Mouse (Mus musculus): ENCODE results near the gene Map2k6.
A peak's percentile ranks its signal among the peaks of the same experiment; 100 is the strongest.
"Not testable (repeated sequence)": the region's sequence is repeated elsewhere in the genome, so short reads cannot be mapped to it uniquely, and the experiment has no call there.

Gene Map2k6

DNA sequence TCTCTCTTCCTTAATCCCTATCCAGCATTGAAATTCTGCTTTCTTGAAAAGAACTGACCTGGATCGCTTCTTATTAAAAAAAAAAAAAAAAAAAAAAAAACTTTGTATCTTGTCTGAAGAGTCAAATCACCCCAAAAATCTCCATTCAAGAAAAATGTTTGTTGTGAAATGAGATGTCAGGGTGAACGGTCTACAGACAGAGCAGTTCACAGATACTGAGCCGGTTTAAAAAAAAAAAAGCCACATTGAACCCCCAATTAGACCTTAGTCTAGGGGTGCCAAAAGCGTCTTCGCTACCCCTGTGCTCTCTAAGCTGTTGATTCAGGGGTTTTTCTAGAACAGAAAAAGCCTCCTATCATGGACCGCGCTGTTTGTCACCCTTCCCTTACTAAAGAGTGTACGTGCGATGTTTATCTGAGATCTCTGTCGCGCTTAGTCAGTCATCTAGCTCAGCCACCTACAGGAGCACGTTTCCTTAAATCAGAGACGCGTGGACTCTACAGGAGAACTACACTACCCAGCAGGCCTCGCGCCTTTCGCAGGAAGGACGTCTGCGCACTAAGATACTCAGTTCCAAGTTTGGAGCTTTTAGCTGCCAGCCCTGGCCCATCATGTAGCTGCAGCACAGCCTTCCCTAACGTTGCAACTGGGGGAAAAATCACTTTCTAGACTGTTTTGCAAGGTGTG, at the start of gene Map2k6:
Map2k6 (plus strand) TSS at position 570 of the 687 bp plus-strand sequence.
- DNase-seq, result peak; percentile 90

DNA sequence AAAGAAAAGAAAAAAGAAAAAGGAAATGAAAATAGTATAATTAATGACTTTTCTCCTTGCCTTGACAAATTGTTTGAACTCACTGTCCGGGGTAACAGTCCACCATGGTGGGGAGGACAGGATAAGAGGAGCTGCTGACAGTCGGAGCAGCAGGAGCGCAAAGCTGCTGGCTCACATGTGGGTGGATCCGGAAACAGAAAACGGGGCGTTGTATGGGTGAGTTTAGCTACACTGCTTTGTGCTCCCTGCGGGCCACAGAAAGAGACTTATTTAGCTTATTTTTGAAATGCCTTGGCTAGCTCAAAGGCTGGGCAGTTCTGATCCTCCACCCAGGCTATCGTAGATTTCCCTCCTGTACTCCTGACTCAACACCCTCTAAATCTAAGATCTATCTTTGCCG, 44.7 kb upstream of the Map2k6 start:
- no peak for DNase-seq

DNA sequence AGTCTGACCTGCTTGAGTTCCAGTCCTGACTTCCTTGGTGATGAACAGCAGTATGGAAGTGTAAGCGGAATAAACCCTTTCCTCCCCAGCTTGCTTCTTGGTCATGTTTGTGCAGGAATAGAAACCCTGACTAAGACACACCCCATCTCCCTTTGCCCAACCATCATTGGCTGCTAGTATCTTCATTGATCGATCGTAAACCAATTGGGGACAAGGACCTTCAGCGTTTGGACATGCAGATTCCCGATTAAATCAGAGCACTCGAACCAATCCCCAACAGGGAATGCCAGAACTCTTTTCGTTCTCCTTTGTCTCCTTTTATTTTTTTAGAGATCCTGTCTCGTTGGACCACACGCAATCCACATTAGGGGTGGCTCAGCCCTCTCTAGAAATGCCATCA, 43.8 kb upstream of the Map2k6 start:
- not testable (repeated sequence) for DNase-seq

DNA sequence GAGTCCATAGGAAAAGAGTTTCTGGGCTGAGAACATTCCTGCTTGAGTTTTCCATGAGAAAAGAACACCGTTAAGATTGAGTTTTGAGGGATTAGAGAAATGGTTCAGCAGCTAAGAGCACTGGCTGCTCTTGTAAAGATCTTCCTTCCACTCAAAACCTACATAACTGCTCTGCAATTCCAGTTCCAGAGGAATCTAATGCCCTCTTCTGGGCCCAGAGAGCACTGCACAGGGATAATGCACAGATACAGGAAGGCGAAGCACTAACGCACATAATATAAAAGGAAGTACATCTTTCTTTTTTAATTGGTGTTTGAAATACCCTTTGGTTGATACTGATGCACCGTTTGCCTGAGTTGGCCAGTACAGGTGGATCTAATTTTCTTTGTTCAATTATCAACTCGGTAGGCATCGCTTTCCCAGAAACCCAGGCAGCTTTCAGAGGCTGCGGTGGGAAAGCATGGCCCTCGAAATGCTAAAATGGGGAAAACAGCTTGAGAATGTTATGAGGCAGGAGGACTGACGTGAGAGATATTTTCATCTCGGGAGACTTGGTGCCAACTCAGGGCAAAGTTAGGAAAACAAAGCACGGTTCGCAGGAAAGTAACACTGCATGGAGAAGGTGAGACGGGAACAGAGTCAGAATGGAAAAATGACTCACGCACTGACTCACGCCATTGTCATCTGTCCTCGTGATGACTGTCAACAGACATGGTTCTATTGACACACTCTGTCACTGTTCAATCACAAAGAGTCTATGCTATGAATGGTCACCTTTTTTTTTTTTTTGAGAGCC, 41.0 kb upstream of the Map2k6 start:
- peak; percentile 50 for DNase-seq

DNA sequence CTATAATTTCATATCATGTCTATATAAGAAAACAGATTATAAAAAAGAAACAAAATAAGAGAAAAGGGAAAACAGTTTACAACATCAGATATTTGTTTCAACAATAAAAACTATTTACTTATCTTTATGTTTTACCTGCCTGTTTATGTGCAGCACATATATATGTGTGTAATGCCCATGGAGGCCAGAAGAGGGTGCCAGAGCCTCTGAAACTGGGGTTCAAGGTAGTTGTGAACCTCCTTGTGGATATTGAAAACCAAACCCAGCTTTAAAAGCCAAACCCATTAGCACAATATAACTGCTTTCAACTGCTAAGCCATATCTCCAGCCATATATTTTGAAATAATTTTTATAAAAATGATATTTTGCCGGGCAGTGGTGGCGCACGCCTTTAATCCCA, 33.9 kb upstream of the Map2k6 start:
- no peak for DNase-seq

DNA sequence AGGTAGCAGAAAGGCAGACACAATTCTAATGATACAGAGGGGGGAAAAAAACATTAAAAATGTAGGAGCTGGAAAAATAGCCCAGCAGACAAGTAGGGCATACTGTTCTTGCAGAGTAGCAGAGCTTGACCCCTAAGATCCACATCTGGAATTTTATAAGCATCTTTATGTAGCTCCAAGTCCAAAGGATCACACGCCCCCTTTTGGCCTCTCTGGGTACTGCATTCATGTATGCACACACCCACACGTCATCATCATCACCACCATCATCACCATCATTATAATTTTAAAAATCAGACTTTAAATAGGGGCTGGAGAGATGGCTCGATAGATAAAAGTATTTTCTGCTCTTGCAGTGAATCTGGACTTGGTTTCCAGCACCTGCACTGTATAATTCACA, 32.0 kb upstream of the Map2k6 start:
- no peak for DNase-seq

DNA sequence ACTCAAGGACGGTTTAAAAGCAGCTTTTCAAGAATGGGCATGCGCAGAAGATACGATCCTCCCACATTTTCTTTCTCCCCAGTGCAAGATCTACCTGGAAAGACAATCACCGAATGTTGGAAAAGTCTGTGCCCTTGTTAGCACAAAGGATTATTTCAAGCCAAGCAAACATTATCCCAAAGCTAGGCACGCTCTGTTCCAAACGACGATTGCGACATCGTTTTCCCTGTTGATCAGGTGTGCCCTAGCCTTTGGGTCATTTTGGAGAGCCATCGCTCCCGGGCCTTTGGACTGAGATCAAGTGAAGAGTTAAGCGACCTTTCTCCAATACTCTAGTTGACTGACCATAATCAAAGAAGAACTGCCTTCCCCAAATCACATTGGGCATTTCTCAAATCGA, 31.3 kb upstream of the Map2k6 start:
- DNase-seq, result no peak

DNA sequence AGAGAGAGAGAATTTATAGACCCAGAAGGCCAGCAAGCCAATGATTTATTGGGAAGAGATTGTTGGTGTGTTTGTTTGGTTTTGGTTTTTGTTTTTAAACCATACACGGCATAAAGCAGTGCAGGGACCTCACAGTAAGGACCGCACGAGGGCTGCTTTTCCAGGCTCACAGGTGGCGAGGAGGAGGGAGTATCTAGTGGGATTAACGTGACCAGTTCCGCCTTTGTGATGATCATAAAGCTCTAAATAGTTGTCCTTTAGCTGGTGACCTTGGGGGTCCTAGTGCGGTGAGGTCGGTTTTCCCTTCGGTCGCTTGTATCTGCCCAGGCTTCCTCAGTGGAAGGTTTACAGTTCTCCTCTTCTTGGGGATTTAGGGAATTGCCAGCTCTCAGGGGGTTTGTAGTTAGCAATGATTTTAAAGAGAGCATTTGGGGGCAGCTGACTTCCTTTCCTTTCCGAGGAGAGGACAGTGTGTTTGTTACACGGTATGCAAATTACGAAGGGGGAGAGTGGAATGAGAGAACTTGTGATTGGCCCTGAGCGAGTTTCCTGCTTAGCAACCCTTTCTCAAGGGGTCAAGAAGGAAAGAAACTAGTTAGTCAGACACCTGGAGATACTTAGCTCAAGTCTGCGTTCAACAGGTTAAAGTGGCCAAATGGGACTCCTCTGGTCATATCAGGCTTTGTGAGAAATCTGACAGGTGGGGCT, 29.5 kb upstream of the Map2k6 start:
- no peak for DNase-seq

DNA sequence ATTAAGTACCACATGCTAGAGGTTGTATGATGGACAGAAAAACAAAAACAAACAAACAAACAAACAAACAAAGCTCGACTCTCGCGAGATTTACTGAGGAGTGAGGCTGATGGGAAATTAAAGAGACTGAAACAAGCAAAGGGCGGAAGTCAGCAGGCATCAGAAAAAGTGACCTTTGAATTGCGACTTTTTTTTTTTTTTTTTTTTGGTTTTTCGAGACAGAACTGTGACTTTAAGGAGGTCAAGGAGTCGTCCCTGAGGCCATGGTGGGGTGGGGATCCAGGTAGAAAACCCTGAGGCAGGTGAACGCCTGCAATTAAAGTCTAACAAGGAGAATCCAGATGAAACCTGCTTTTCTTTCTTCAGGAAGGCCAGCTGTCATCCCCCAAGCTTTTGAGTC, 27.1 kb upstream of the Map2k6 start:
- DNase-seq, result no peak

DNA sequence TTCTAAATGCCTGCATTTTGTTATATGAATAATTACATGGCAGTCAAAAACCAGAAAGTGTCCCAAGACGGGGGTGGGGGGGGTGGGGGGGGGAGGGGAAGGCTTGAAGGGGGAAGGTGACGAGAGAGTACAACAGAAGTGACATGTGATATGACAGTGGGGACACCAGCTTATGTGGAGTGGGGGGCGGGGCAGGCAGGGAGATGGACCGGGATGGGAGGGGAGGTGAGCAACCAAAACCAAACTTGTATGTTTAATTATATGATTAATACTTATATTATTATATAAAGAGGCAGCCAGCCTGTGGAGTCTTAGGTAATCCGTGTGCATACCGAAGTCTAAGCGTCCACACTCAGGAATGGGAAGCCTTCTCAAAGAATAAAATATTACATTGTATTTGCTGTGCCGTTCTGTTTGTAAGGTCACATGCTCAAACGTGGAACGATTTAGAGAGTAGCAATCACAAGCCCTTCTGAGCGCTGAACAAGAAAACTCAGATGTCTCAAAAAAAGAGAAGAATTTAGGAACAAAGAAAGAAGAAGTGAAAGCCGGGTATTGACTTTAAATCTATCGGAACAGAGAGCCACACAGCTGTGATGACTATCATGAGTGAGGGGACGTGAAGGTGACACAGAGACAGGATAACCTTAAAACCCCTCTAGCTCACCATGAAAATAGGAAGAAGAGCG, 26.5 kb upstream of the Map2k6 start:
- DNase-seq, result no peak

DNA sequence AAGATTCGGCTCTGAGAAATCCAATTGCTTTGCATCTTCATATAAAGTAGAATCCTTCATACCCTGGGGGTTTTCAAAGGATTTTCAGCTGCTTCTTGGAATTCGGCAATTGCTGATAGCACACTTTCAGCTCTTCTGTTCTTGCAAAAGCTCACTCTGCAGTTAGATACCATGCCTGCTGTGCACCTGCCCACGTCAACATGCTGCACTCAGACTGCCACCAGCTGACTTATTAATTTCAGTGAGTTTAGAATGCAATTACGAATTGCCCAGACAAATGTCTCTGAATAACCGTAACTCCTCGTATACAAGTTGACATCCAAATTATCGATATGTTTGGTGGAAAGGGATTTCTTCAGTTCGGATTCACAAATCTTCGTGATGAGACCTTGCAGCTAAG, 24.9 kb upstream of the Map2k6 start:
- DNase-seq, result no peak

DNA sequence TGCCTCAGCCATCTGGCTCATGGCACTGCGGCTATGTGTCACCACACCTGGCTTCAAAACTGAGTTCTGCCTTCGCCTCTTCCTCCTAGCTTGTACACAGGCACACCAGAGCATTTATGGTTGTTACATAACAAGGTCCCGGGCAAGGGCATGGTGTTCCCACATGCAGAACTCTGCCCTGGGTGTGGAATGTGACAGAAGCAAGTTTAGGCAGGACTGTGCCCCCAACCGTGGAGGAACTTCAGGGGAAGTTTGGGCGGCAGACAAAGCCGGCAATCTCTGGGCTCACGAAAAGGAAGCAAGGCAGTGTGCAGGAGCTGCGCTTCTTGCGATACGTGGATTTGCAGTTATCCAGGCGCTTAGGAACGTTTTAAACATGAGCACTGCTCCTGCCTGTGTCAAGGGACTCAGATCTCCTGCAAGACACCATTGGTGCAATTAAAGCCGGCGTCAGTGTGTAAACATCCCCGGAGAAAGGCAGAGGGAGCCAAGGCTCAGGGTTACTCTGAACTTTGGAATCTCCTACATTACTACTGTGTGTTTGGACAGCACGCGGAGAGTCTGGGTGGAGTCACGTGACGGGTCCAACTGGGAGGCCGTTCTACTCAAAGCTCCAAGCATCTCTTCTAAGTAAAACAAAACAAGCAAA, 19.1 kb upstream of the Map2k6 start:
- peak; percentile 31 for DNase-seq

DNA sequence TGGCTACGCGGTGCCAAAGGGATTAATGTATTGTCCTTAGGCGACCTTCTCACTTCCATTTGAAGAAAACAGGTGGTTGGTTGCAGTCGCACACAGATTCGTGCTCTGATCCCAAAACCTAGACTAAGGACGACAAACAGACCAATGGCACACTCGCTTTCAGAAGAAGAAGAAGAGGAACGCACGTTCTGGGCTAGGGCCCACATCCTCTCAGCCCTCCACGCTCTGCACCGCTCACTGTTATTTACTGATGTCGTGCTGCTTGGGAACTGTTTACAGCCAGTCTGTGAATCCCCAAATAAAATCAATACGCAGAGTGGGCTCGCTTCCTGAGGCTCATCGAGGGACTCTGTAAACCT, 18.6 kb upstream of the Map2k6 start:
- DNase-seq, result no peak

DNA sequence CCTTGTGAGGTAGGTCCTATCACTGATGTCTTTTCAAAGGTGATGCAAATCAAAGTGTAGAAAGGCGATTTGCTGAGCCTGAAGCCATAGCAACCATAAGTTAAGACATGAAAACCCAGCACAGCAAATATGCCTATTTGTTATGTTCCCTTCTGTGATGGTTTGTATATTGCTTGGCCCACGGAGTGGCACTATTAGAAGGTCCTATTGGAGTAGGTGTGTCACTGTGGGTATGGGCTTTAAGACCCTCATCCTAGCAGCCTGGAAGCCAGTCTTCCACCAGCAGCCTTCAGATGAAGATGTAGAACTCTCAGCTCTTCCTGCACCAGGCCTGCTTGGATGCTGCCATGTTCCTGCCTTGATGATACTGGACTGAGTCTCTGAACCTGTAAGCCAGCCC, 13.4 kb upstream of the Map2k6 start:
- DNase-seq, result no peak

DNA sequence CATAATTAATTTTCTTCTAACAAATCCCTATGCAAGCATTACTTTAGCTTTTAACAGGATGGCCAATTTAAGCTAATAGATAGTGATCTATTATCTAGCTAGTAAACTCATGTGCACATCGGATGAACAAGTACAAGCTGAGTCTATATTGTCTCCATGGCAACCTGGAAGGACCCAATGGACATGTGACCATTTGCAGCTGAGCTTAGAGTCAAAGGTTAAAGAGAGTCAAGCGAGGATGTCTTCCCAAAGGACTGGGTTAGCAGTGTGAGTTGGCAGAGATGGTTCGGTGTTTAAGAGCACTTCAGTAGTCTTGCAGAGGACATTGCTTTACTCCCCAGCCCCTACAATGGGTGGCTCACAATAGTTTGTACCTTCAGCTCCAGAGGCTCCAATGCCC, 6.2 kb upstream of the Map2k6 start:
- DNase-seq, result no peak

DNA sequence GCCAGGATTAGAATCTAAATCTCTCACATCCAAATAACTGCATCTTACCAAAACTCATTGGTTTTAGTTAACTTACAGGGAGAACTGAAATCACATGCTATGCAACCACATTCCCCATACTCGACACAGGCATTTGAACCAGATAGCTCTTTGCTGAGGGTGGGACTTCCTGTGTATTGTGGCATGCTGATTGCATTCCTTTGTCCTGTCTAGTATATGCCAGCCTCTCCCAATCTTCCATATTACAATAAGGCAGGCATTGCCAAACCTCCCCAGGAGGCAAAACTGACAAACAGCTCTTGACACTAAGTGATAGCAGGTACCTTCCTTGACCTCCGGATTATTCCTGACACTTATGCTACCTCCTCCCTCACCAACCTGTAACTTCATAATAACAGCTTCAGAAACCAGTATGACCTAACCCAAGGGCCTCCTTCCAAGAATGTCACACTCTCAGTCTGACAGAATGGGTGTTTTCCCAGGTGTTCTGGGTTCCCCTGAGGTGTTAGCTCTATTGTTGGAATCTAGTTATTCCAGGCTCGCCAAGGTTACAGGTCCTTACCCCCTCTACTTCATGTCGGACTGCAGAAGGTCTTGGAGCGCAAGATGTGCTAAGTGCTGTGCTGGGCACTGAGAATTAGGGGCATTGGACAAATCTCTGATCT, 4.0 kb upstream of the Map2k6 start:
- no peak for DNase-seq

DNA sequence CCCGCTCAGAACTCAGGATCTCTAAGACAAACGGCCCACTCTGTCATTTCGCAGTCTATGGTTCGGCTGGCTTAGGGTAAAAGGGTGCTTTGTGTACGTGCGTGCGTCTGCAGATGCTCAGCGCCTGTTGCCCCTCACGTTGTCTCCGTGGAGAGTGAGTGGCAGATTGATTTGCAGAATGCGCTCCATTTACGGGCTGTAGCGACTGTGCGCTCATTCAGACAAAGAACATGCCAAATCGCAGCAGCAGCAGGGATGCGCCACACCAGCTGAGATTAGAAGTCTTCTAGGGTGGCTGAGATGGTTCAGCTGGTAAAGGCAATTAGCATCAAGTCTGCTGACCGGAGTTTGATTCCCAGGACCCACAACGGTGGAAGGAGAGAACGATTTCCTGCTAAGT, 2.8 kb upstream of the Map2k6 start:
- no peak for DNase-seq

DNA sequence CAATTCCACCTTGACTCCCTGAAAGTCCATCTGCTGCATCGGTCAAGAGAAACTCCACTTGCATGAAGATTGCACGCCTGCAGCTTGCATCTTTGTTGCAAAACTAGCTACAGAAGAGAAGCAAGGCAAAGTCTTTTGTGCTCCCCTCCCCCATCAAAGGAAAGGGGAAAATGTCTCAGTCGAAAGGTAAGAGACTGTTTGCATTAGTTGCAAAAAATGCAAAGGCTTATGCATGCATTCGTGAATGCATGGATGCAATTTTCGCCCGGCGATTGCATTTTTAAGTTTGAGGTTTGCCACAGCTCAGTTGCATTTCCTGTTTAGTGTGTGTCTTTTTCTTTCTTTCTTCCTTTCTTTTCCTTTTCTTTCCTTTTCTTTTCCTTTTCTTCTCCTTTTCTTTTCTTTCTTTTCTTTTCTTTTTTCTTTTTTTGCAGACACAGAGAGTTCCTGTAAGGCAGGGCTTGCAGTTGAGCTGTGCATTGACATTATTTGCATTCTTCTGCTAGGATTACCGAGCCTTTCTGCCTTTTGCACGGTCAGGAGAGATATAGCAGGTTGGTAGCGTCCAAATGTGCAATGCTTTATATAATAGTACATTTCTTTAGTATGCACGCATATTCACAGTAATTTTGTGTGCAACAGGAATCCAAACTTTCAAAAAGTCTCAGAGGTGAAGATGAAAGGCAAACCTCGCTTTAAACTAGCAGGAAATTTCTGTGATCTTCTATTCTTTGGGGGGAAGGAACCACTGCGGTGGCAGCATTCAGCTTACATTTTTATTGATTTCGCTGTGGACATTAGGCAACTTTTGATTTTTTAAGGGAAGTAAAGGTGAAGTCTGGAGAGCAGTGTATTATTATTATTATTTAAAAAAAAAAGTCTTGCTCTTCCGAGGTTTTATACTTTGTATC, 573 bp downstream of the Map2k6 start:
- no peak for DNase-seq

DNA sequence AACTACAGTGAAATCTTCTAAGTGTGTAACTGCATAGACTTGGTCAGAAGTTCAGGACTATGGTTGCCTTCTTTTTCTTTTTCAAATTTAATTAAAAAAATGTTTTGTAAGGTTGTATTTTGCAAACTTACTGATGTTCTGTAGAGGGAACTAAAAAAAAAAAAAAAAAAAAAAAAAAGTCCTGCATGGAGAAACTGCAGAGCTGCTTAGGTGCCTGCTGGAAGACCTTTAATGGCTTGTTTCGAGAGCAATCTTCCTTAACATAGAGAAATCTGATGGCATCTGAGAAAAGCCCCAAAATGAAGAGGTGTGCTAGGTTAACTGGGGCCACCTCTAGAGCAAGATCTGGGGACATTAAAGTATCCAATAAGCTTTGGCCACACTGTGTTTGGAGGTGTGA, 1.4 kb downstream of the Map2k6 start:
- no peak for DNase-seq

DNA sequence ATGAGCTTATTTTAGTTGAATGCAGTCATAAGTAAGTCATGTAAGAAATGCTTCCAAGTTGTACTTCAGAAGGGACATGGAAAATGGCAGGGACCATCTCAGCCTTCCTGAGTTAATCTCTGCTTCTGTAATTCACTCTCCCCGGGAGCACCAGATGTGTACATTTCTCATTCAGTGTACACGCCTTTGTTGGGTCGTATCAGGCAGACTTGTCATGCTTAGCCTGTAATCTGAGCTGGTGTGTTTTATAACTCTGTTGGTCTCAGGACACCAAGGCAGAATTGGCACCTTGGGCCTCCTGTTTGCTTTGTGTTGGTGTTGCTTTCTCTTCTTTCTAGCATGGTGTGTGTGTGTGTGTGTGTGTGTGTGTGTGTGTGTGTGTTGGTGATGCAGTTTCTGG, 3.7 kb downstream of the Map2k6 start:
- no peak for DNase-seq

DNA sequence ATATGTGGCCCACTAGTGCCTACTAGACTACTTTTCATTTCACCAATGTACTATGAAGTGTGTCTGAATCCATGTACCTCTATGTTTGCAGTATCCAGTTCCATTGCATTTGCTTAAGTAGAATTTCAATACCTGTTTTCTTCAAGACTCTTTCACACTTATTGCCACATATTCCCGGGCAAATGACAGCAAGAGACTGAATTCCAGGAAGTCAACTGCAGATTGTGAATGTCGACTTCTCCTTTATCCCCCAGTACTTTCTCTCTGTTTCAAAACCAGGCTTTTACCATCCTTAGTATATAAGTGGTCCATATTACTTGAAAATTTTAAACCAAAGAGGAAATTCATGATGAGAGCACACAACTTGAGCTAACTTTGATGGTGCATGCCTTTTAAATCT, 4.7 kb downstream of the Map2k6 start:
- DNase-seq, result no peak

Data from right cerebral cortex, postnatal 25 days (tissue).